Mouse (Mus musculus): ENCODE measurements around the gene Zfp317.
"Not testable (repeated sequence)": the region's sequence is repeated elsewhere in the genome, so short reads cannot be mapped to it uniquely, and the experiment has no call there.

The Zfp317 gene

DNA sequence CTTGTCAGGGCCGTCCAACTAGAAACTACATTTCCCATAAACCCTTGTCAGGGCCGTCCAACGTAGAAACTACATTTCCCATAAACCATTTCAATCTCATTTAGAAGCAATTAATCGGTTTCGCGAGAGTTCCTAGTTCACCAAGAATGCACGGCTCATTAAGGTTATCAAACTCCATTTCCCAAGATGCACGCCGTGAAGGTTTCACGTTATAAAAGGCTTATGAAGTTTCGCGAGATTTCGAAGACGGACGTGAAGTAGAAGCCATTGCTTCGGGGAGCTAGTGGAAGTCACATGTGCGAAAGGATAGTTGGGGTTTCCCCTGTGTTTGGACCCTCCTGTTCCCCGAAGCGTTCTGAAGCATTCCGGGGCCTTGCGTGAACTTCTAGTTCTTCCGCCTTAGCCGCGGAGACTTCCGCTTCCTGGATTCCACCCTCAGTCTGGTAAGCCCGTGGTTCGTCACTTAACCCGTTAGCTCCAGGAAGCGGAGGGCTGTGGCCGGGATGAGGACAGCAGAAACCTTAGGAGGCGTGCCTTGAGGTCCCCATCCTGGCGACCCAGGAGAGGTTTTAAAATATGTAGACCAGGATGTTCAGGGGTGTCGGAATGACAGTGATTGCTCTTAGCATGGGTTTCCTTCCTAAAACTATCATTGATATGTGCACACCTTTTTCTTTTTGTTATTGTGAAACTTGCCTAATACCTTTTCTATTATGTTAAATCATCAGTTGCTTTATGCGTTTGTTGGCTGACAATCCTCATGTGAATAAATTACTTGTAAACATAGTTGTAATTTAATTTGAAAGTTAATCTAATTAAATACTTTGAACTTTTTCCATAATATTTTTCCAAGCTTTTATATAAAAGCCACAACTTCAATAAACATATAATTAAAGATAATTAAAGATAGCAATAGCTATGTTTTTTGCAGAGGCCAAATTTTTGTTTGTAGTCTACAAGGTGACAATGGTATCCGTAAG, at the start of gene Zfp317:
Gene Zfp317, plus strand, starts transcription at position 260 of the 980 bp plus-strand sequence.
- DNase-seq (ENCODE audit: low read depth, low spot score) = peak; percentile 100

DNA sequence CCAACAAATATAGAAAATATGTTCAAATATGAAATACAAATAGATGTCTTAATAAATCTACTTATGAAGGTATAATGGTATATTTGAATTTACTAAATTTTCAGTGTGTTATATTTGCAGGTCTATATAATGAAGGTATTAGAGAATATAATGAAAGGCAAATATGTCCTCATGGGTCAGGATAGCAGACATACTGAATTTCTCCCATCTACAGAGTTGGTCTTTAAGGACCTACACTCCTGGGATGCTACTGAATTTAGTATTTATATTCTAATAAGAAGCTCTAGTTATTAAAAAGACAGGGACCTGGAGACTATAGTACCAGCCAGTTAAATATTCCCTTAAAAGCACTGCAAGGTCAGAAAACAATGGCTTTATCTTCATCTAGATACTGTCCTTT, 39.6 kb upstream of the Zfp317 start, which contains the start of gene Olfr855:
Gene Olfr855, plus strand, starts transcription at position 301 of the 400 bp plus-strand sequence.
- no peak for DNase-seq (ENCODE audit: low read depth, low spot score)

DNA sequence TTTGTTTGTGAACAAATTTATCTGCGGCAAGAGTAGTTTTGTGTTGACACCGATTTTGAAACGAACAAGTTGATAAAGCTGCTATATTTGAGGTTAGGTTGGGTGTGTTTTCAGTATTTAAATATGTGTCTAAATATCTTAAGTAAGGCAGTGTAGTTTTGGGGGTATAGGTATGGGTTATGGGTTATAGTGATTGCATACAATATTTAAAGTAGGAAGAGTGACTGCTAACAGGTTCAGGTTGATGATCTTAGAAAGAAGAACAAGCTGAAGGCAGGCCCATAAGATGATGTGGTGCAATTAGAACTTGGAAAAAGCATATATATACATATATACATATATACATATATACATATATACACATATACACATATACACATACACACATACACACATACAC, 605 bp upstream of the Zfp317 start:
- DNase-seq (ENCODE audit: low read depth, low spot score) = no peak

DNA sequence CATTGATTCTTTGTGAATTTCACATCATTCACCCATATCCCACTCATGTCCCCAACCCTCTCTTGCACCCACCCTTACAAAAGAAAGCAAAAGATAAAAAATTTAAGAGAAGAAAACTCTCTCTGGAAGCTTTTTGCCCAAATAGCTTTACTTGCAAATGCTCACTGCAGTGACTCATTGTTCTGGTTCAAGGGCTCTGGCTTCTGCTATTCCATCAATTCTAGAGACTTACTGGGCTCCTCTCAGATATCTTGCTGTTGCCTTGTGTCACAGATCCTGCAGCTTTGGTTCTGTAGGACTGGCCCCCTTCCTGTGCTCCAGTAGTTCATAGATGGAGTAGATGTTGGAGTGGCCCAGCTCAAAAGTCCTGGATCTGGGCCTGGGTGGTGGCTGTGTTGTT, 7.7 kb downstream of the Zfp317 start:
- DNase-seq (ENCODE audit: low read depth, low spot score) = no peak

DNA sequence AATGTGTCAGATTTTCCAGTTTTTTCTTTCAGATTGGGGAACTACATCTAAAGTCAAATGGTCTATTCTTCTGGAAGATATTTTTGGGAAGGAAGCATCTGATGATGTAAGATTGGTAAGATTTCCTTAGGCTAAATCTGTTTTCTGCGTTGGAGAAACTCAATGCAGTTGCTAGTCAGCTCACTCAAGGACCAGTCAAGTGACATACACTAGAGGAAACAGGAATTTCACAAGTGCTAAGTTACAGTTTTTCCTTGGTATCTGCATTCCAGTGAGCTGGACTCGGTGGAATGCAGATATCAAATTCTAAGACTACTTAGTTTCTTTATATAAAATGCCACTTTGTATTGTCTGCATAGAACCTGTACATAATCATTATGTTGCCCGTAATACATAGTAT, 23.3 kb downstream of the Zfp317 start:
- DNase-seq (ENCODE audit: low read depth, low spot score) = peak; percentile 20

DNA sequence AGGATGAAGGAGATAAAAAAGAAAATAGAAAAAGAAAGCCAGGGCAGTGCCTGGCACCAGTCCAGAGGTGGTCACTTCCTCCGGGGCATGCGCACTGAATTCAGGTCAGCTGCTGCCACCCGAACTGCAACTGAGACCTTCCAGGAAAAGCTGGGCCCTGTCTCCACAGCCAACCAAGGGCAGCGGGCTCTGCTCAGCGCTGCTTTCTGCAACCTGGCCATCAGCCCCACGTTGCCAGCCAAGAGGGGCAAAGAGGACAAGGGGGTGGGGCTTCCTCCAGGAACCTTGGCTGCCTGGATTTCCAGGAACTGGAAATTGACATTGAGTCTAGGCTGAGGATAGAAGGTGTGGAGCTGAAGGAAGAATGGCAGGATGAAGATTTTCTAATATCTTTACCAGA, 68.4 kb downstream of the Zfp317 start:
- no peak for DNase-seq (ENCODE audit: low read depth, low spot score)

DNA sequence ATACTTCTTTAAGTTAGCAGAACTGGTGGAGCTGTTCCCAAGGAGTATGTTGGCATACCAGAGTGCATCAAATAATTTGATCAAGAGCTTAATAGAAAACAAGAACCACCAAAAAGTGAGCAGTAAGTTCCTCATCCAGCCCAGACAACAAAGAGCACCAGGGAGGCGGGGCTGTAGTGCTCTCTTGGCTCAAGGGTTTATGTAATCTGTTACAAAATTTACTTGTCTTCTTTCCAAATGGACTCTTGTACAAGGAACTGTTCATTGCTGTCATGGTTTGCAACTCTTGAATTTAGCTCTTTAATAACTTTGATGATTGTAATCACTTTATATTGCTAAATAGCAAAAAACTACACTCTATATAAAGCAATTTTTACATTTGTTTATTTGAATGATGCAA, 69.5 kb downstream of the Zfp317 start:
- no peak for DNase-seq (ENCODE audit: low read depth, low spot score)

DNA sequence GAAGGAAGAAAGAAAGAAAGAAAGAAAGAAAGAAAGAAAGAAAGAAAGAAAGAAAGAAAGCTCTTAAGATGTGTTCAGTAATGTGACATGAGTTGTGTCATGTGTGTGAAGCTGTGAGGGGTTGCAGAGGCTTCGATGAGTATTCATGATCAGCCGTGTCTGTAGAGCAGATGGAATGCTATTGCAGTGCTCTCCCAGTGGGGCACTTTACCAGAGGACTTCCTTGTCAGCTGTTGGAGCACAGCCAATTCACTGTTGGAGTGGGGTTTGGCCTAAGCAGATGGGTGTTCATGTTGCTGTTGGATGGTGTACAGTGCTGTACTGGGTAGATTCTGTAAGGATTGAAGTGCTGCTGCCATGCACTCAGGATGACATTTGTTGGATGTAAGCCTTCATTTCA, 70.5 kb downstream of the Zfp317 start:
- DNase-seq (ENCODE audit: low read depth, low spot score) = no peak

DNA sequence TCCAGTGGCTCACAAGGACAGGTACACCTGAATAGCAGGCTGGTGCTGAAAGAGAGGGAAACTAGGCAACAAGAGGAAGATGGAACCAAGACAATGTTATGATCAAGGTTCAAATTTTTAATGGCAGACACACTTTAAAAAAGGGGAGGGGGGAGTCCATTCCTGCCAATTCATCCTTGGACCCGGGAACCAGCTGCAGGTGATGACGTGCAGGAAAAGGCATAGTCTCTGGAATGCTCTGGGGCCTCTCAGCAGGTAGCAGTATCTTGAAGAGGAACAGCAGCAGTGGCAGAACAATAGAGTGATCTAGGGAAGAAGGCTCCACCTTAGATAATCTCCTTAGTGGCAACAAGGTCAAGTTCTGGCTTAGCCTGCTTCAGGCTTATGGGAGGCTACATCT, 72.4 kb downstream of the Zfp317 start:
- not testable (repeated sequence) for DNase-seq (ENCODE audit: low read depth, low spot score)

DNA sequence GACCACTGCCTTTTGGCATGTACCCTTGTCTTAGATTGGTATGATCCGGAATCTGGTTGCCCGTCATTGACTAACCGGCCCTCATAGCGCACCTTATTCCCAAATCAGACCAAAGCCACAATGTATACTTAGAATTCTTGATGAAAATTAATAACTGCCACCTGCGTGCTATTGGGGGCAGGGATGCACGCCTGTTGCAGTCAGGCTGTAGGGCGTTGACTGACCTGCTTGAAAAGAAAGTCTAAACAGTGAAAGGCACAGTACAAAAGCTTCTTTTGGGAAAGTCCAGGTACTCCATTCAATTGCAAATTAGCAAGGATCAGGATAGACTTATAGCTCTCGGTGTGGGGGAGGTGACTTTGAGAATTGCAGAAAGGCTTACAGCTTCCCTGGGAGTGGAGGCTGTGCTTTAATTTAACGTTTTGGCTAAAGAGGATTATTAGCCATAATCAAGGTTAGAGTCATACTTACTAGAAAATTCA, 73.0 kb downstream of the Zfp317 start:
- DNase-seq (ENCODE audit: low read depth, low spot score) = not testable (repeated sequence)

All from brain, adult 2 months (tissue).